Mouse (Mus musculus): ENCODE measurements around the gene Bri3. TPM values are rescaled to one million over a fixed set of nuclear protein-coding genes. Genes with fewer than 3 reads are reported as not detected.

The Bri3 gene
- polyA plus RNA-seq, 1 experiment from 2014 or later: 80.7 TPM

DNA sequence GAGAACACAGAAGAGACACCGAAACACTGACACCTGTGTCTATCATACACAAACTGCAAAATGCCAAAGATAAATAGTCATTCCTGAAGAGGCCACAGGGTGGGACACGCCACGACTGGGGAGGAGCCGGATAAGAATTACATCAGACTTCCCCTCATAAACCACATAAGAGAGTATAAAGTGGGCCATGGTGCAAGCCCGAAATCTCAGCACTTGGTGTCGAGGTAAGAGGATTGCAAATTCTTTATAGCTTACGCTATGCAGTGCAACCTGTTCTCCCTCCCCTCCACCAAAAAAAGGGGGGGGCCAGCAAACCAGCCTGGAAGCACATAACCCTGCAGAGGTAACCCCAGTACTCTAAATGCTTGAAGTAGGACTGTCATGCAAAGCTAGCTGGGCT lies 50.7 kb downstream of the Bri3 start:
- Histone ChIP-seq H3K4me2 (ENCODE audit: low read length) (no peak overlapping the region), H3K4me1 (ENCODE audit: control insufficient read depth, insufficient read depth, low read depth, low read length) (no peaks in the 10 kb centered on the region), H3K9ac (ENCODE audit: low read depth, low read length) (no peak overlapping the region), H3K27ac (ENCODE audit: low read depth, low read length) (no peak overlapping the region), H3K27me3 (replicated peaks; ENCODE audit: control insufficient read depth, insufficient read depth, low read length) (no peaks in the 10 kb centered on the region), H3K9me3 (ENCODE audit: control insufficient read depth, low read length) (no peaks in the 10 kb centered on the region), H3K36me3 (ENCODE audit: control insufficient read depth, insufficient read depth, low read length) (no peaks in the 10 kb centered on the region), H3K4me3 (ENCODE audit: low read length) (no peak overlapping the region)
- WGBS: 83% methylated on average over 7 of the region's 7 CpGs
- ATAC-seq: no peak

- 89% methylated on average over 1 of the region's 1 CpGs for WGBS
- Histone ChIP-seq H3K4me1 (ENCODE audit: control insufficient read depth, insufficient read depth, low read depth, low read length) (no peaks in the 10 kb centered on the region), H3K27me3 (replicated peaks; ENCODE audit: control insufficient read depth, insufficient read depth, low read length) (no peaks in the 10 kb centered on the region), H3K9ac (ENCODE audit: low read depth, low read length) (no peak overlapping the region), H3K4me3 (ENCODE audit: low read length) (no peak overlapping the region), H3K9me3 (ENCODE audit: control insufficient read depth, low read length) (no peaks in the 10 kb centered on the region), H3K36me3 (ENCODE audit: control insufficient read depth, insufficient read depth, low read length) (no peaks in the 10 kb centered on the region), H3K27ac (ENCODE audit: low read depth, low read length) (no peak overlapping the region), H3K4me2 (ENCODE audit: low read length) (no peak overlapping the region)
- no peak for ATAC-seq
These were observed 51.1 kb downstream of the Bri3 start for GRCm38 (mm10) chr5:144295357-144295756.

- 86% methylated on average over 7 of the region's 7 CpGs for WGBS
- Histone ChIP-seq H3K4me2 (ENCODE audit: low read length) (no peak overlapping the region), H3K27me3 (replicated peaks; ENCODE audit: control insufficient read depth, insufficient read depth, low read length) (no peaks in the 10 kb centered on the region), H3K9me3 (ENCODE audit: control insufficient read depth, low read length) (no peaks in the 10 kb centered on the region), H3K27ac (ENCODE audit: low read depth, low read length) (no peak overlapping the region), H3K4me3 (ENCODE audit: low read length) (no peak overlapping the region), H3K4me1 (ENCODE audit: control insufficient read depth, insufficient read depth, low read depth, low read length) (no peaks in the 10 kb centered on the region), H3K9ac (ENCODE audit: low read depth, low read length) (no peak overlapping the region), H3K36me3 (ENCODE audit: control insufficient read depth, insufficient read depth, low read length) (no peaks in the 10 kb centered on the region)
- no peak for ATAC-seq
These were observed 51.9 kb downstream of the Bri3 start for GRCm38 (mm10) chr5:144296090-144296604.

GRCm38 (mm10) chr5:144303071-144303470 lies 58.8 kb downstream of the Bri3 start:
- 100% methylated on average over 2 of the region's 2 CpGs for WGBS
- no peak overlapping the region for H3K27ac ChIP-seq (ENCODE audit: low read depth, low read length)

DNA sequence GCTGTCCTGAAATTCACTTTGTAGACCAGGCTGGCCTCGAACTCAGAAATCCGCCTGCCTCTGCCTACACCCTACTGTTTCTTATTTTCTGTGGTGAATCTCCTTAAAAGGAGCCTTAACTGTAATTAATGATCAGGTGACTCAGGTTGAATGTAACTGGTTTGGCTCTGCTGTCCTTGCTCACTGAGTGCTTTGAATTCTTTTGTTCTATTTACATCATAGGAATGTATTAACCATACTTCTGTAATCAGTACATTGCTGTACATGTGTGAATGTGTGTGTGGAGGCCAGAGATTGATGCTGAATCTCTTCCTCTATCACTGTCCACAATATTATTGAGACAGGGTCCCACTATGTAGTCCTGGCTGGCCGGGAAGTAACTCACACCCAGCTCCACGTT lies 64.7 kb downstream of the Bri3 start:
- no peak overlapping the region for H3K4me3 ChIP-seq (ENCODE audit: low read length)
- no peak for ATAC-seq
- no peaks in the 10 kb centered on the region for H3K9me3 ChIP-seq (ENCODE audit: control insufficient read depth, low read length)
- H3K36me3 ChIP-seq (ENCODE audit: control insufficient read depth, insufficient read depth, low read length): no peaks in the 10 kb centered on the region
- no peak overlapping the region for H3K27ac ChIP-seq (ENCODE audit: low read depth, low read length)
- H3K9ac ChIP-seq (ENCODE audit: low read depth, low read length): no peak overlapping the region
- no peaks in the 10 kb centered on the region for H3K27me3 ChIP-seq (replicated peaks; ENCODE audit: control insufficient read depth, insufficient read depth, low read length)
- 78% methylated on average over 4 of the region's 4 CpGs for WGBS
- H3K4me1 ChIP-seq (ENCODE audit: control insufficient read depth, insufficient read depth, low read depth, low read length): no peaks in the 10 kb centered on the region
- H3K4me2 ChIP-seq (ENCODE audit: low read length): no peak overlapping the region

More at GRCm38 (mm10) chr5:144303071-144303470, 58.8 kb downstream of the Bri3 start:
- no peak overlapping the region for H3K9ac ChIP-seq (ENCODE audit: low read depth, low read length)
- no peaks in the 10 kb centered on the region for H3K9me3 ChIP-seq (ENCODE audit: control insufficient read depth, low read length)
- H3K36me3 ChIP-seq (ENCODE audit: control insufficient read depth, insufficient read depth, low read length): no peaks in the 10 kb centered on the region
- H3K4me2 ChIP-seq (ENCODE audit: low read length): no peak overlapping the region
- H3K27me3 ChIP-seq (replicated peaks; ENCODE audit: control insufficient read depth, insufficient read depth, low read length): no peaks in the 10 kb centered on the region
- H3K4me3 ChIP-seq (ENCODE audit: low read length): no peak overlapping the region
- ATAC-seq: no peak
- no peaks in the 10 kb centered on the region for H3K4me1 ChIP-seq (ENCODE audit: control insufficient read depth, insufficient read depth, low read depth, low read length)

GRCm38 (mm10) chr5:144312183-144312582 lies 67.9 kb downstream of the Bri3 start:
- WGBS: 86% methylated on average over 7 of the region's 7 CpGs
- no peak for ATAC-seq
- H3K4me3 ChIP-seq (ENCODE audit: low read length): no peak overlapping the region
- no peak overlapping the region for H3K27ac ChIP-seq (ENCODE audit: low read depth, low read length)
- no peaks in the 10 kb centered on the region for H3K36me3 ChIP-seq (ENCODE audit: control insufficient read depth, insufficient read depth, low read length)
- no peaks in the 10 kb centered on the region for H3K9me3 ChIP-seq (ENCODE audit: control insufficient read depth, low read length)
- H3K4me1 ChIP-seq (ENCODE audit: control insufficient read depth, insufficient read depth, low read depth, low read length): no peaks in the 10 kb centered on the region
- H3K4me2 ChIP-seq (ENCODE audit: low read length): no peak overlapping the region
- H3K9ac ChIP-seq (ENCODE audit: low read depth, low read length): no peak overlapping the region
- H3K27me3 ChIP-seq (replicated peaks; ENCODE audit: control insufficient read depth, insufficient read depth, low read length): no peaks in the 10 kb centered on the region

- no peaks in the 10 kb centered on the region; the same call in 1 of the 2 replicates for H3K4me1 ChIP-seq (ENCODE audit: control insufficient read depth, insufficient read depth, low read depth, low read length)
- no peaks in the 10 kb centered on the region for H3K36me3 ChIP-seq (ENCODE audit: control insufficient read depth, insufficient read depth, low read length)
- no peak overlapping the region for H3K27ac ChIP-seq (ENCODE audit: low read depth, low read length)
- 43% methylated on average over 5 of the region's 5 CpGs for WGBS
- no peak overlapping the region for H3K9ac ChIP-seq (ENCODE audit: low read depth, low read length)
- no peak for ATAC-seq
- no peaks in the 10 kb centered on the region for H3K9me3 ChIP-seq (ENCODE audit: control insufficient read depth, low read length)
- H3K4me2 ChIP-seq (ENCODE audit: low read length): no peak overlapping the region
- no peak overlapping the region for H3K4me3 ChIP-seq (ENCODE audit: low read length)
- no peaks in the 10 kb centered on the region for H3K27me3 ChIP-seq (replicated peaks; ENCODE audit: control insufficient read depth, insufficient read depth, low read length)
These were observed 69.1 kb downstream of the Bri3 start for GRCm38 (mm10) chr5:144313335-144313734.

GRCm38 (mm10) chr5:144314731-144315494 lies 70.7 kb downstream of the Bri3 start:
- WGBS: 92% methylated on average over 12 of the region's 12 CpGs

GRCm38 (mm10) chr5:144316442-144316841 lies 72.2 kb downstream of the Bri3 start:
- Histone ChIP-seq H3K4me3 (ENCODE audit: low read length) (no peak overlapping the region), H3K4me2 (ENCODE audit: low read length) (no peak overlapping the region), H3K9me3 (ENCODE audit: control insufficient read depth, low read length) (no peaks in the 10 kb centered on the region), H3K27me3 (replicated peaks; ENCODE audit: control insufficient read depth, insufficient read depth, low read length) (no peaks in the 10 kb centered on the region), H3K36me3 (ENCODE audit: control insufficient read depth, insufficient read depth, low read length) (no peaks in the 10 kb centered on the region), H3K9ac (ENCODE audit: low read depth, low read length) (no peak overlapping the region), H3K27ac (ENCODE audit: low read depth, low read length) (no peak overlapping the region), H3K4me1 (ENCODE audit: control insufficient read depth, insufficient read depth, low read depth, low read length) (no peaks in the 10 kb centered on the region; the same call in 1 of the 2 replicates)
- no peak for ATAC-seq
- WGBS: 71% methylated on average over 3 of the region's 3 CpGs

More at GRCm38 (mm10) chr5:144314731-144315494, 70.7 kb downstream of the Bri3 start:
- Histone ChIP-seq H3K9ac (ENCODE audit: low read depth, low read length) (no peak overlapping the region), H3K27ac (ENCODE audit: low read depth, low read length) (no peak overlapping the region), H3K36me3 (ENCODE audit: control insufficient read depth, insufficient read depth, low read length) (no peaks in the 10 kb centered on the region), H3K4me2 (ENCODE audit: low read length) (no peak overlapping the region), H3K4me3 (ENCODE audit: low read length) (no peak overlapping the region), H3K27me3 (replicated peaks; ENCODE audit: control insufficient read depth, insufficient read depth, low read length) (no peaks in the 10 kb centered on the region), H3K4me1 (ENCODE audit: control insufficient read depth, insufficient read depth, low read depth, low read length) (no peaks in the 10 kb centered on the region; the same call in 1 of the 2 replicates), H3K9me3 (ENCODE audit: control insufficient read depth, low read length) (no peaks in the 10 kb centered on the region)
- ATAC-seq: no peak
